26 mouse cellular contexts compared by ENCODE assay signal in the genomic region with DNA sequence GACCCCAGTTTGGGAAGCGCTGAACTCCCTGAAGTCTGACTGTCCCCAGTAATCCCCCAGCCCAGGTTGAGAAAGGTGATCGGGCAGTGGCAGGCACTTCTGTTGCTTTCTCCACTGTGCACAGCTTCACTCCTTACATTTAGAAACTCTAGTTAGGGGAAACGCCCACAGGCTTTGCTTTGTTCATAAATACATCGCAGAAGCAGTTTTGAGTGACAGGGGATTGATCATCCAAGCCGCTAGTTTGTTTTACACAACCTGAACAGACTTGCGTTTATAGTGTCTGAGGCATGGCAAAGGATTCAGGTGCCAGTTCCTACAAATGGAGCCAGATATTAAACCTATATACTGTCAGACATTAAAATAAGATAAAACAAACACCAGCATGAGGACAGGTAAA.
DNase-seq lines count a peak whose midpoint lies in the region; ATAC-seq and TF ChIP-seq lines count a peak whose summit lies in the region.
"Had no signal": no experiment of that assay in that cellular context is flagged by ENCODE, and none has a peak within 500 bp of the region (broad histone marks: within the 10 kb centered on the region; RNA-seq: fewer than 3 reads in every experiment).

No protein-coding gene starts in this region.

- H3K27ac ChIP-seq in embryonic facial prominence, embryonic 13.5 days, result 0 out of 2 replicates have a peak overlapping the region, but pooled peaks have one; percentile 22
- no peak overlapping the region for H3K27ac ChIP-seq in embryonic facial prominence, embryonic 10.5 days (replicated peaks)
- no peak overlapping the region for H3K27ac ChIP-seq in intestine, embryonic 14.5 days (ENCODE audit: low read depth)
- H3K27ac ChIP-seq in intestine, postnatal 0 days (ENCODE audit: low read depth, low read length), result no peak overlapping the region
- no peak overlapping the region for H3K27ac ChIP-seq in embryonic facial prominence, embryonic 14.5 days (replicated peaks; ENCODE audit: low read depth, low read length)
- H3K27ac ChIP-seq: embryonic facial prominence, embryonic 12.5 days; forebrain, embryonic 10.5 days; forebrain, embryonic 12.5 days had no signal

- H3K4me3 ChIP-seq in embryonic facial prominence, embryonic 13.5 days, result no peak overlapping the region
- H3K4me3 ChIP-seq in embryonic facial prominence, embryonic 10.5 days, result no peak overlapping the region
- H3K4me3 ChIP-seq in intestine, embryonic 14.5 days (ENCODE audit: low read depth, low read length), result no peak overlapping the region
- H3K4me3 ChIP-seq in intestine, postnatal 0 days (ENCODE audit: low read depth, low read length), result no peak overlapping the region
- H3K4me3 ChIP-seq in embryonic facial prominence, embryonic 14.5 days (ENCODE audit: low read depth, low read length), result no peak overlapping the region
- H3K4me3 ChIP-seq: embryonic facial prominence, embryonic 12.5 days; forebrain, embryonic 10.5 days; forebrain, embryonic 12.5 days had no signal

- no peak overlapping the region for H3K9ac ChIP-seq in embryonic facial prominence, embryonic 13.5 days
- no peak overlapping the region for H3K9ac ChIP-seq in intestine, embryonic 14.5 days (ENCODE audit: low read length)
- H3K9ac ChIP-seq in intestine, postnatal 0 days (ENCODE audit: low read depth, low read length), result no peak overlapping the region
- H3K9ac ChIP-seq in embryonic facial prominence, embryonic 14.5 days (ENCODE audit: low read depth, low read length), result no peak overlapping the region
- H3K9ac ChIP-seq: embryonic facial prominence, embryonic 12.5 days; forebrain, embryonic 12.5 days had no signal

- H3K9me3 ChIP-seq in embryonic facial prominence, embryonic 13.5 days, result no peaks in the 10 kb centered on the region
- no peaks in the 10 kb centered on the region for H3K9me3 ChIP-seq in embryonic facial prominence, embryonic 10.5 days
- no peaks in the 10 kb centered on the region for H3K9me3 ChIP-seq in intestine, embryonic 14.5 days (ENCODE audit: control insufficient read depth, low read length)
- no peaks in the 10 kb centered on the region for H3K9me3 ChIP-seq in intestine, postnatal 0 days (ENCODE audit: control insufficient read depth)
- H3K9me3 ChIP-seq in embryonic facial prominence, embryonic 14.5 days (ENCODE audit: control insufficient read depth, low read length), result no peaks in the 10 kb centered on the region
- H3K9me3 ChIP-seq: embryonic facial prominence, embryonic 12.5 days; forebrain, embryonic 10.5 days; forebrain, embryonic 12.5 days had no signal

- H3K27me3 ChIP-seq in embryonic facial prominence, embryonic 13.5 days, result no peaks in the 10 kb centered on the region
- no peaks in the 10 kb centered on the region; the same call in 1 of the 2 replicates for H3K27me3 ChIP-seq in embryonic facial prominence, embryonic 10.5 days (replicated peaks; ENCODE audit: low read depth, poor library complexity, severe bottlenecking)
- H3K27me3 ChIP-seq in intestine, embryonic 14.5 days (replicated peaks; ENCODE audit: control insufficient read depth, insufficient read depth, low read length), result no peaks in the 10 kb centered on the region
- H3K27me3 ChIP-seq in intestine, postnatal 0 days (replicated peaks; ENCODE audit: control insufficient read depth, insufficient read depth, low read length), result no peaks in the 10 kb centered on the region
- H3K27me3 ChIP-seq in embryonic facial prominence, embryonic 14.5 days (replicated peaks; ENCODE audit: control insufficient read depth, insufficient read depth, low read length), result no peaks in the 10 kb centered on the region
- H3K27me3 ChIP-seq: embryonic facial prominence, embryonic 12.5 days; forebrain, embryonic 12.5 days; Patski had no signal

- no peak for TF ChIP-seq CTCF in intestine, postnatal 0 days (IDR thresholded peaks at IDR 0.05; ENCODE audit: low read depth)

- H3K4me2 ChIP-seq in embryonic facial prominence, embryonic 13.5 days, result no peak overlapping the region
- no peak overlapping the region for H3K4me2 ChIP-seq in intestine, embryonic 14.5 days (ENCODE audit: low read length)
- H3K4me2 ChIP-seq in intestine, postnatal 0 days (replicated peaks; ENCODE audit: low read depth), result no peak overlapping the region
- no peak overlapping the region for H3K4me2 ChIP-seq in embryonic facial prominence, embryonic 14.5 days (ENCODE audit: low read depth, low read length)
- H3K4me2 ChIP-seq: embryonic facial prominence, embryonic 12.5 days; forebrain, embryonic 12.5 days had no signal

- peaks cover 53% of the 10 kb centered on the region for H3K4me1 ChIP-seq in embryonic facial prominence, embryonic 13.5 days
- H3K4me1 ChIP-seq in embryonic facial prominence, embryonic 10.5 days, result peaks cover 65% of the 10 kb centered on the region
- H3K4me1 ChIP-seq in intestine, embryonic 14.5 days (replicated peaks; ENCODE audit: control insufficient read depth, insufficient read depth, low read length), result peaks cover 53% of the 10 kb centered on the region
- peaks cover 4% of the 10 kb centered on the region; the same call in 1 of the 2 replicates for H3K4me1 ChIP-seq in intestine, postnatal 0 days (replicated peaks; ENCODE audit: control insufficient read depth, insufficient read depth, low read length)
- peaks cover 17% of the 10 kb centered on the region for H3K4me1 ChIP-seq in embryonic facial prominence, embryonic 14.5 days (ENCODE audit: control insufficient read depth, insufficient read depth, low read length)

- no peak for DNase-seq in embryonic facial prominence, embryonic 10.5 days (ENCODE audit: low spot score)
- peak; percentile 43 for DNase-seq in intestine, embryonic 14.5 days (ENCODE audit: low spot score)
- peak; percentile 60 for DNase-seq in embryonic facial prominence, embryonic 14.5 days (ENCODE audit: low spot score)
- DNase-seq in gonadal fat pad, adult 2 months (ENCODE audit: low read depth), result peak; percentile 51
- DNase-seq in embryo, embryonic 9.5 days (ENCODE audit: extremely low spot score), result no peak
- DNase-seq in kidney, adult 18-20 months, result no peak
- DNase-seq: adrenal gland, adult 8-10 months; adrenal gland, postnatal 14 days; adrenal gland, postnatal 36 days; B cell, adult 2 months; cerebellum, adult 11-12 months; cerebellum, adult 2 months; cerebellum, adult 9-10 months; cerebellum, postnatal 10 days; cerebellum, postnatal 25 days had no signal

- ATAC-seq in embryonic facial prominence, embryonic 13.5 days (ENCODE audit: insufficient number of reproducible peaks, insufficient read depth, low FRiP score, low TSS enrichment, low read depth), result no peak
- ATAC-seq in intestine, embryonic 14.5 days (replicated peaks; ENCODE audit: low FRiP score, low TSS enrichment, low read depth), result no peak
- no peak for ATAC-seq in intestine, postnatal 0 days
- no peak for ATAC-seq in embryonic facial prominence, embryonic 14.5 days (ENCODE audit: low read depth)
- ATAC-seq: activated CD4-positive, CD25-positive, alpha-beta regulatory T cell, adult 4 months; CD4-positive, CD25-positive, alpha-beta regulatory T cell, adult 4 months; forebrain, embryonic 14.5 days; forebrain, embryonic 16.5 days; Patski had no signal

- no peaks in the 10 kb centered on the region for H3K36me3 ChIP-seq in embryonic facial prominence, embryonic 13.5 days
- no peaks in the 10 kb centered on the region for H3K36me3 ChIP-seq in embryonic facial prominence, embryonic 10.5 days (replicated peaks)
- H3K36me3 ChIP-seq in intestine, embryonic 14.5 days (ENCODE audit: control insufficient read depth, insufficient read depth, low read length), result no peaks in the 10 kb centered on the region
- no peaks in the 10 kb centered on the region for H3K36me3 ChIP-seq in intestine, postnatal 0 days (ENCODE audit: control insufficient read depth, insufficient read depth)
- H3K36me3 ChIP-seq in embryonic facial prominence, embryonic 14.5 days (ENCODE audit: control insufficient read depth, insufficient read depth, low read length), result no peaks in the 10 kb centered on the region
- H3K36me3 ChIP-seq: embryonic facial prominence, embryonic 12.5 days; forebrain, embryonic 10.5 days; forebrain, embryonic 12.5 days; G1E had no signal

- WGBS in embryonic facial prominence, embryonic 13.5 days, result 73% methylated on average over 6 of the region's 6 CpGs
- 84% methylated on average over 6 of the region's 6 CpGs for WGBS in embryonic facial prominence, embryonic 10.5 days
- 81% methylated on average over 6 of the region's 6 CpGs for WGBS in intestine, embryonic 14.5 days
- 86% methylated on average over 6 of the region's 6 CpGs for WGBS in intestine, postnatal 0 days
- WGBS in embryonic facial prominence, embryonic 14.5 days, result 75% methylated on average over 6 of the region's 6 CpGs

Comparison
In these comparisons a context has a peak if more than half of its experiments do, and no peak if none do; other contexts are left out.
1. DNase-seq: peak in intestine, embryonic 14.5 days (single experiment), embryonic facial prominence, embryonic 14.5 days (single experiment) and gonadal fat pad, adult 2 months (single experiment); none in embryonic facial prominence, embryonic 10.5 days (single experiment), embryo, embryonic 9.5 days (single experiment) and kidney, adult 18-20 months (single experiment).